Mouse (Mus musculus): Measurements from ENCODE around the gene Cxcr5.

Cxcr5 gene

GRCm38 (mm10) chr9:44532991-44533580 lies 28.6 kb downstream of the Cxcr5 start:
- DNase-seq = no peak

GRCm38 (mm10) chr9:44528340-44528739 lies 33.3 kb downstream of the Cxcr5 start:
- no peak for DNase-seq

DNA sequence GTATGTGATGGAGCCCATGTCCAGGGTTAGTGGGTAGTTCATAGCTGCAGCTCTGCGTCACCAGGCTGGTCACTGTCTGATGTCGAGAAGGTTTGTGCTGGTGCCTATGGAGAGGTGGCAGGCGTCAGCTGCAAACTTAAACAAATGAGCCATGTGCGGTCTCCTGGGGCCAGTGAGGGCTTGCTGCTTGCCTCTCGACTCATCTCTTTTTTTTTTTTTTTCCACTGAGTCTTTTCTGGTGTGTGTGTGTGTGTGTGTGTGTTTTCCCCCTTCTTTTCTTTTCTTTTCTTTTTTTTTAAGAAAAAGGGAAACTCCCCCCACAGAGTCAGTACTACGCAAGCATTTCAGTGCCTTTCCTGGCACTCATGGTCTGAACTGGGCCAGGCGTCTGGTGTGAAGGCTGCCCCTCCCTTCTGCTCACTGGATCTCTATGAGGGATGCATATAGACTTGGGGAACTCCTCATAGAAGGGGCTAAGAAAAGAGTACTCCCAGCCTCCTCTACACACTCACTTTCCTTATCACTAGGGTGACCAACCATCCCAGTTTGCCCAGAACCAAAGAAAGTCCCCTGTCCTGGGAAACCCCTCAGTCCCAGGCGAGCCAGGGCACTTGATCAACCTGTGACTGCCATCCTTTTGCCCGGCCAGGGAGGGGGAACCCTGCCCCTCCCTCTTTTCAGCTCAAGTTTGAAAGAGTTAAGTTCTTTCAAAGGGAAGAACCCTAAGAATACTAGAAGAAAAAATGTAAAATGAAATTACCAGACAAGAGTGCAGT lies 35.2 kb downstream of the Cxcr5 start:
- no peak for DNase-seq

GRCm38 (mm10) chr9:44525589-44525988 lies 36.1 kb downstream of the Cxcr5 start:
- DNase-seq = no peak

GRCm38 (mm10) chr9:44525001-44525400 lies 36.7 kb downstream of the Cxcr5 start:
- no peak for DNase-seq

DNA sequence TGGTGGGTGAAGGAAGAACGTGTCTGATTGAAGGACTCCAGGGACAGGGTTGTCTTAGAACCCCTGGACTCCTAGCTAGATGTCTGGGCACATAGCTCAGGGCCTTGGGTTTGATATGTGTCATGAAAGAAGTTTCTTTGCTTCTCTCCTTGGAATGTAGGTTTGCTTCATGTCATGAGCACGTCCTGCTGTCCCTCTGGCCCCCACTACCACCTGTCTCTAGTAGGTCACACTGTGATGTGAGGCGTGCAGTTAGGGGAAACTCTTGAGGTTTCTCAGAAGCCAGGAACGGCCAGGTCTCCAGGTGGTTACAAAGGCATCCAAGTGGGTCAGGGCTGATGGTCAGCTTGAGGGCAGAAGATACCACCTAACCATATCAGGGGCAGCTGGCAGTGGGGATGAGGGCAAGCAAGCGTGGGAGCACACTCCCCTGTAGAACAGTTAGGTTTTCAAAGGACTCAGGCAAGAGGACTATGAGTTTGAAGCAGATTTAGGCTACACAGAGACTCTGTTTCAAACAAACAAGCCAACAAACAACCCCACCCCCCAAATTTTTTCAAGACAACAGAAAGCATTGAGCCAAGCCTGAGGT lies 37.3 kb downstream of the Cxcr5 start:
- DNase-seq = no peak

GRCm38 (mm10) chr9:44523686-44524085 lies 38.0 kb downstream of the Cxcr5 start:
- no peak for DNase-seq

DNA sequence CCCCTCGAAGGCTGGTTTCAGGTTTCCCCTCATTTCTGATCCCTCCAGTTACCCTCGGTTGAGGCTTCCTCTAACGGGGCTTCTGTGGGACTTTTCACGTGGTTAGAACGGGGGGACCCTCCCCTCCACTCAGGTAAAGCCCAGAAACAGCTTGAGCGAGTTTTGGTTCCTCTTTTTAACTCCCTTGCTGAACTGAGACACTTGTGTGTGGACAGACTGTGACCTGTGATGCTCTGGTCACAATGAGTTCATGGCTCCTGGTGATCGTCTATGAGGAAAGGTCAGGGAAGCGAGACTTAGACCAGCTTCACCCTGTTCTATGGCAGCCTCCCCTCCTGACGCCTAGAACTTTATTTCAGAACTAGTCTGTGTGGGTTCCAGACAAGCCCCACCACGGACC lies 39.8 kb downstream of the Cxcr5 start:
- DNase-seq = no peak

DNA sequence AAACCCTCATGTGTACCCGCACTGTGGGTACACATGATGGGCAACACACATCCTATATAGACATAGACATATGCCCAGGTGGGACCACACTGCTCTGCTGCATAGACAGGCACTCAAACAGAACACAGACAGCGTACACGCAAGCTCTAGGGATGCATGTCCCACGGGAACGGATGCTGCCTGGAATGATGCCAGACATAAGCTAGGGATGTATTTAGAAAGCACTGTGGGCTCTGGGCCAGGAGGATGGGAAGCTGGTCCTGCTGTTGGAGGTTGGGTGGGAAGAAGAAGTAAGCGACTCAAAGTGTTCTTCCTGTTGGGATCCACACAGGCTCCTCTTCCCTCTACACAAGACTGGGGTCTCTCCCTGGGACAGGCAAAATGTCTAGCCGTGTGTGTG lies 43.6 kb downstream of the Cxcr5 start:
- DNase-seq = peak; percentile 29 to 44

- DNase-seq = no peak
These were observed 44.3 kb downstream of the Cxcr5 start for GRCm38 (mm10) chr9:44517368-44517767.

DNA sequence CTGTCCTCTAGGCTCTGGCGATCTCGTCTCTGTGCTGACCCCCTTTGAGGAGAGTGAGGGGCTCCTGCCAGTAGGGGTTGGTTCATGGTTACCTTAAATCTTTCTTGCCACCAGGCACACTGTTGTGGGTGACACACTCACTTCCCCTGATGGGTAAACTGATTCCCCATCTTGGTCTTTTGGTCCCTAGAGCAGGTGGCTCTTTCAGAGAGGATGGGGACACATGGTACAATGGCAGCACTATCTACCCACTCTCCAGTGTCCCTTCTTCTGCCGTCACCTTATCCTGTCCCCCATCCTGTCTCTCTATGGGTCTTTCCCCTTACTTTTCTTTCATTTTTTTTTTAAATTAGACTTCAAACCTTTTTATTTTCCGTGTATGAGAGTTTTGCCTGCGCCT lies 45.8 kb downstream of the Cxcr5 start:
- DNase-seq = no peak

DNA sequence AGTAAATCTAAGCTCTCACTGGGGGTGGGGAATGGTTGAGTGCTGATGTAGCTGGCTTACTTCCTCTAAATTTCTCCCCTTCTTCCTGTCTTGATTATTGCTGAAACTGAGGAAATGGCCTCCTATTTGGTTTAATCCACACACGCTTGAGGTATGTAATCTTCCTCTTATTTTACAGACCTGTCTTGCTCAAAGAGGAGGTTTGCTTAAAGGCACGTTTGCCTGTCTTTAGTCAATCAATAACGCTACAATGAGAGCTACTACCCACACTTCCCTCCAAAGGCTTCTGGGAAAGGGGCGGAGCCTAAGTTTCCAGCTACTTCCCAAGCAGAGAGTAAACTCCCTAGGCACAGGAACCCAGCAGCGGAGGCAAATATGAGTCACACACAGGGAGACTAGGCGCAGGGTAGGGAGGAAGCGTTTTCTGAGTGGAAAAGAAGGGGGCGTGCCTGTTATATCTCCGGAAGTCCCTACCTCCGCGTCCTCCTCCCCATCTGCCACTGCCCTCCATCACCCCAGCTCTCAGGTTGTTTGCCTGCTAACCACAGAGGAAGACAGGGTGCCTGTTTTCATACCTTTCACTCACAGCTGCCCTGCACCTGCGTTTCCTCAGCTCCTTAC lies 46.4 kb downstream of the Cxcr5 start:
- no peak for DNase-seq

DNA sequence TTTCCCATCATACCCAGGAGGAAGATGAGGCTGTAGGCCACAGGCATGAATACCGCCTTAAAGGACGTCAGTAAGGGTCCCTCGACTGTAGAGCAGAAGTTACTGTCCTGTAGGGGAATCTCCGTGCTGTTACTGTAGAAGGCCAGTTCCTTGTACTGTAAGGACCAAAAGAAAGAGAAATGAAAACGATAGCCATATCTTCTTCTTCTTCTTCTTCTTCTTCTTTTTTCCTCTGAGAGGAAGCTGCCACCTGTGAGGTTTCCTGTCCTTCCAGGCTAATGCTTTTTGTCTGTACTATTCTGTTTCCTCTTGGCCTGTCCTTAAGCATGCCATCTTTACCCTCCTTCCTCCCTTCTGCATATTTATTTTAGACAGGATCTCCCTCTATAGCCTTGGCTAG lies 47.5 kb downstream of the Cxcr5 start:
- DNase-seq = no peak

DNA sequence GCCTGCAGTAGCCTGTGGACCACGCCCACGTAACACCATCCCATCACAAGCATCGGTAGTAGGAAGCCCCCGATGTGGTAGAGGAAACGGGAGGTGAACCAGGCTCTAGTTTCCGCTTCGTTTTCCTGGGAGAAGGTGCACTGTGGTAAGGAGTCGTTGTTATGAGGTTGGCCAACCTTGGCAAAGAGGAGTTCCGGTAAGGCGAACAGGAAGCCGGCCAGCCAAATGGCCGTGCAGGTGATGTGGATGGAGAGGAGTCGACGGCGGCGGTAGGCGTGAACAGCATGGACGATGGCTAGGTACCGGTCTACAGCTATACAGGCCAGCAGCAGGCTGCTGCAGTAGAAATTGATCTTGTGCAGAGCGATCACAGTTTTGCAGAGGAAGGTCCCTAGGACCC lies 48.1 kb downstream of the Cxcr5 start:
- DNase-seq = no peak

DNA sequence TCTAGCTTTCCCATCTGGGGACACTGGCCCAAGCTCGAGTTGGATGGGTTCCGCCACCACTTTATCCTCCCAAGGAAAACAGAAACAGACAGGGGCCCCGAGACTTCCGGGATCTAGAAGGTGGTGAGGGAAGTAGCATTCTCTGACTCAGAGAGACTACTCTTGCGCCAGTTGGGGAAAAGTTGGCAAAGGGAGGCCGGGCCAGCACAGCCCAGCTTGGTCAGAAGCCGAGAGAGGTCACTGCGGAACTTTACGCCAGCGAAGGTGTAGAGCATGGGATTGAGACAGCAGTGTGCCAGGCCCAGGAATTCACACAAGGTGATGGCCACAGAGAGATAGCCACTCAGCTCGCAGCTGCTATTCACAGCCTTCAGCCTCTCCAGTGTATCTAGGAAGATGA lies 48.6 kb downstream of the Cxcr5 start:
- no peak for DNase-seq

DNA sequence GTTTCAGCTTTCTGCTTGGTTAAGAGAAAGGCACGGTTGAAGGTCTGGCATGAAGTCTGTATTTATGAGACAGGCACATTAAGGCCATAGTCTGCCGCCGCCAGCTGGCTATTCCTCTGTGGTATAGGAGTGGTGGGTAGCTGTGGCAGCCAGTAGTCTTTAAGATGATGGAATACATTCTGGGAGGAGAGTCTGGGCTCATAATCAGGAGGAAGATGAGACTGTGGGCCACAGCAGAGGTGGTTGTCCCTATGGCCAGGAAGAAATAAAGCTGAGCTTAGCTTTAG lies 49.0 kb downstream of the Cxcr5 start:
- DNase-seq = peak in 1 of 2 experiments; percentile 39

DNA sequence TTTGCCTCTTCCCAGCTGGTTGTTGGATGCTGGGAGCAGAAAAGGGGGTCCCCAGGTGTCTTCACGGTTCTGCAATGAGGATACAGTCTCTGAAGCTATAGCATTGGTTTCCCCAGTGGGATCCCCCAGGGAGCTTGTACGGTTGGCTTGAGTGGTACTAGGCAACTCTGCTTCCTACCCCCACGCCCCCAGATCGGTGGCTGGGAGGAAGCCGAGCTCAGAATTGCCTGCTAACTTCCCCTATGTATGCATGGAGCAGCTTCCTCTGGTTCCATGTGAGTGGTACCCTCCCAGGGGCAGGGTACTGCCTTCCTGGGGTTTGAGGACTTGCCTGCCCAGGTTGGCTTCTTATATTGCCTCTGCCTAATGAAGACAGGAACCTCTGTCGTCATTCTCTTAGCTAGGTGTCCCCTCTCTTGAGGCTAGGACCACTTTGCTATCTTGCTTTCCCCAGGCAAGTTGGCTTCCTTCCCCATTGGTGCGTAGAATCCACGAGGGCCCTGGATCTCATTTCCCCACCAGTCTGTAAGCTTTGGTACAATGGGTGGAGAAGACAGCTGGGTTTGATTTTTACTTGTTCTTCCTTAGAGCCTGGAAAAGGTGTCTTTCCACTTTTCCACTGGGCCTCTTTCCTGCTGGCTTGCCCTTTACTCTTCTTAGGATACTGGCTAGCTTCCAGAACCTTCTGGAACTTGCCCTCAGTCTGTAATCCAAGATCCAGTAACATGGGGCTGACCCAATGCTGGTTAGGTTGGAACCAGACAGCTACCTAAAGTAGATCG lies 49.6 kb downstream of the Cxcr5 start:
- DNase-seq = peak; percentile 48 to 54

DNA sequence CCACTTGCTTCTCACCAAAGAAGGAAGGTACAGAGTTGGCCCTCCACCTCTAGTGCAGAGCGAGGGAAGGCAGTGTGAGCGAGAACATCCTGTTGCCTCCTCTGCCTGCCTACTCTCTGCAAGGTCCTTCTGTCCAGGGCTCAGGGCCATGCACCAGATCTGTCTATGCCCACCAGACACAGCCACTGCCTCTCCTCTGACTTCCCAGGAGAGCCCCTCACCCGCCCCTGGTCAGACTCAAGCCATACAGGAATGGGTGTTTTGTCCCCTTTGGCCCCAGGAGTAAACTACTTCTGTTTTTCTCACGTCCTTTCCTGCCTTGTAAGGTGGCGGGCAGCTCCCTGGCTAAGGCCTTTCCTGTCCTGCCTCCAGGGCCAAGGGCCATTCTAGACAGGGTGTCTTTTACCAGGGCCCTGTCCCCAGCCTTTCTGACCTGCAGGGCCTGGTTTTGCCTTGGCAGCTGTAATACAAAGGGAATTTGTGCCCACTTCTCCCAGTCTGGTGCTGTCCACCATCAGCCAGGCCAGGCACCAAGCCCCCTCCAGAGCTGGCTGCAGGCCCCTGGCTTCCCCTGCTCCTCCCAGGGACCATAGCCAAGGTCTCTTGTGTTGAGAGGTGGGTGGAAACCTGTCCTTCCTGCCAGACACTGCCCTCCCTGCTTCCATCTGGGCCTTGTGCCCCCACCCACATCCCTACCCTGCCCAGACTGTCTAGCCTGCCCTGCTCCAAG lies 50.6 kb downstream of the Cxcr5 start:
- peak; percentile 84 to 93 for DNase-seq

- peak; percentile 34 to 40 for DNase-seq
These were observed 51.3 kb downstream of the Cxcr5 start for GRCm38 (mm10) chr9:44510355-44510871.

DNA sequence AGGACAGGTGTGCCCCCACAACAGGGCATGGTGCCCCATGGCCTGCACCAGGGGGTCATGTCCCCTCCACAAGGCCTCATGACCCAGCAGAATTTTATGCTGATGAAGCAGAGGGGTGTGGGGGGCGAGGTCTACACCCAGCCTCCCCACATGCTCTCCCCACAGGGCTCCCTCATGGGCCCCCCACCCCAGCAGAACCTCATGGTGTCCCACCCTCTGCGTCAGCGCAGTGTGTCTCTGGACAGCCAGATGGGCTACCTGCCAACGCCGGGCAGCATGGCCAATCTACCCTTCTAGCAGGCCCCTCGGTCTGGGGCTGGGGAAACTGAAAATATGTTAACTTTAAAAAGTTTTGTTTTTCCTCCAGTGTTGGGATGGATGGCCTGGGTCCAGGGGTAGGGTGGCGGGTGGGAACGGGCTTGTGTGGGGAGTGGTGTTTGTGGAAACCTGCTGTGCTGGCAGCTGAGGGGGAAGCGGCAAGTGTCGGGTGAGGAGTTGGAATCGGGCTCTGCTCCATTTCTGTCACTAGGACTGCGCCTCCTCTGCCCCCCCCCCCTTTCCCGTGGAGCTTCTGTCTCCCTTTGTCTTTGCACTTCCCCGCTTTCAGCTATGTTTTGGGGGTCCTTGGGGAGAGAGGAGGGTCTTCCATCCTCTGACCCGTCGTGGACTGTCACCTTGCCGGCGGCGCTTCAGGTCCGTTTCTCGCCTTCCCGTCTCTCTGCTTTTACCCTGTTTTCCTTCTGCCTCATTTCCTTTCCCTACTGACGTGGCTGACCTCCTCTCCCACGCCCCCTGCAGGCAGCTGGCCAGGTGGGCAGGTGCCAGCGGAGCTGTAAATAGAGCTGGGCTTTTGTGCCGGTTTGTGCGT lies 52.0 kb downstream of the Cxcr5 start:
- DNase-seq = peak; percentile 97
